Mouse (Mus musculus) stomach, embryonic 14.5 days (tissue): ENCODE results near the gene Ryr2. TPM values are rescaled to one million over a fixed set of nuclear protein-coding genes. Genes with fewer than 3 reads are reported as not detected.
A peak's percentile ranks its signal among the peaks of the same experiment; 100 is the strongest.
"Not testable (repeated sequence)": the region's sequence is repeated elsewhere in the genome, so short reads cannot be mapped to it uniquely, and the experiment has no call there.

Experiments
- ATAC-seq: fragments of 200-750 bp; cut with Nextera tagmentation; 2 replicates; pipeline ENCODE4 v1.8.0; 2017; ENCODE audit warnings: low read depth, moderate TSS enrichment; ENCODE audit not compliant: insufficient number of reproducible peaks, insufficient read depth, low FRiP score
- H3K27ac ChIP-seq: fragments of 300-500 bp; sonication (generic); 2 replicates; pipeline ENCODE4 v1.5.1; 2014; ENCODE audit warnings: mild to moderate bottlenecking, low read length, moderate library complexity, mixed read lengths
- H3K27me3 ChIP-seq: fragments of 300-500 bp; sonication (generic); 2 replicates; pipeline ENCODE4 v1.6.1; 2014; ENCODE audit warnings: low read length, control low read depth, mixed read lengths; ENCODE audit not compliant: control insufficient read depth, insufficient read depth
- H3K36me3 ChIP-seq: fragments of 300-500 bp; sonication (generic); 2 replicates; pipeline ENCODE4 v1.6.1; 2014; ENCODE audit warnings: mild to moderate bottlenecking, control low read depth, low read length, moderate library complexity, mixed read lengths; ENCODE audit not compliant: control insufficient read depth, insufficient read depth
- H3K4me1 ChIP-seq: fragments of 300-500 bp; sonication (generic); 2 replicates; pipeline ENCODE4 v1.6.1; 2014; ENCODE audit warnings: low read length, control low read depth, mixed read lengths; ENCODE audit not compliant: control insufficient read depth, insufficient read depth
- H3K4me2 ChIP-seq: fragments of 300-500 bp; sonication (generic); replicated peaks from 2 replicates; pipeline ENCODE4 v1.6.1; 2014; ENCODE audit warnings: low read depth, low read length, control low read depth
- H3K4me3 ChIP-seq: fragments of 300-500 bp; sonication (generic); 2 replicates; pipeline ENCODE4 v1.5.1; 2014; ENCODE audit warnings: low read depth, low read length, control low read depth
- H3K9ac ChIP-seq: fragments of 300-500 bp; sonication (generic); replicated peaks from 2 replicates; pipeline ENCODE4 v1.6.1; 2014; ENCODE audit warnings: low read depth, mild to moderate bottlenecking, control low read depth, low read length, moderate library complexity, mixed read lengths
- H3K9me3 ChIP-seq: fragments of 300-500 bp; sonication (generic); 2 replicates; pipeline ENCODE4 v1.6.1; 2016; ENCODE audit warnings: low read depth, low read length, control low read depth; ENCODE audit not compliant: control insufficient read depth
- WGBS: fragments of 180-500 bp; shearing (Covaris S2); extraction: QIAGEN DNeasy Blood & Tissue Kit; methylation state at CpG from one replicate; pipeline ENCODE4 v1.1.7; 2014; 5-methylcytosine and 5-hydroxymethylcytosine counted together
- polyA plus RNA-seq: library from polyadenylated mRNA; unstranded; fragments of >200 nt; fragmentation: Nextera tagmentation; extraction: Ambion mirVana; gene quantifications from 2 replicates; pipeline ENCODE4 v1.2.1, GENCODE M21; 2014

The Ryr2 gene
- polyA plus RNA-seq, 1 experiment from 2014 or later: 2.6 TPM

DNA sequence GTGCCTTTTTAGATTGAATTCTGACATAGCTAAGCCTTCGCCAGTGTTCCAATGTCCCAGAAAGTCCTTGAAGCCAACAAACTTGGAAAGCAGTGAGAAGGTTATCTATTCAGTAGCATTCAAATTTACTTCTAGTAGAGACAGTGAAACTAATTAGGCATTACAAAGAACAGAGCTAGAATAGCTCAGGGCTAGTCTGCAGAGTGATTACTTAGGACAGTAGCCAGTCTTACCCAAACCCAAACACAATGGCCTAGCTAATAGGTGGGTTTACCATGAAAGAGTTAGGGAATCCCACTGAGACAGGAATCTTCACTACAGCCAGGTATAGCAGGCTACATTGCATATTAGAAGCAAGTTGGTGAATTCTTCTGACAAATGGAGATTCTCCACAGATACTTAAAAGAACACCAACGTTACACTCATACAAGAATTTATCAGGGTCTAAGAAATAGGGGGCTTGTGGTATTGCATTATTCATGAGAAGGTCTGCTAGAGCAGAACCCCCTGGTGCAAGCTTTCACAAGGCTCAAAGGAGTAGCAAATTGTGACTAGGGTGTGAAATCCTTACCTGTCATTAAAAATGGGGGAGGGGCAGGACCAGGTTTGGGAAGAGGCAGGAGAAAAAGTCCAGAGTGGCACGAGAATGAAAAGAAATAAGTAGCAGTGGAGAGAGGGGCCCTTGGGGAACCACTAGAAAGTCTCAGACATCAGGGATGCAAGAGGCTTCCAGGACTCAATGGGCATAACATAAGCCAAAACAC is 172.3 kb downstream of the Ryr2 start:
- WGBS: 60% methylated on average over 3 of the region's 3 CpGs
- not testable (repeated sequence) for ATAC-seq

DNA sequence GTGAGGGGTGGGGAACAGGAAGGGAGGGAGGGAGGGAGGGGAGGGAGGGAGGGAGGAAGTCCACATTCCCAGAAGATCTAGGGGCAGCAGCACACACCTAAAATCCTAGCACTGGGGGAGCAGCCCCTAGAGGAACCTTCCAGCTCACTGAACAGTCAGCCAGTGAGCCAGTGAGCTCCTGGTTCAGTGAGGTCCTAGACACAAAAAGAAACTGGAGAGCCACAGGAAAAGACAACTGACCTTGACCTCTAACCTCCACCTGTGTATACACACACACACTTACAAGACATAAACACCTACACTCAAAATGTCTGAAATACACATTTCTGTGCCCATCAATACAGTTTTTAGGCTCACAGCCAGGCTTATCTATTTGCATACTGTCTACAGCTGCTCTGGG is 173.4 kb downstream of the Ryr2 start:
- no peak for ATAC-seq
- H3K27ac ChIP-seq: no peak overlapping the region
- no peaks in the 10 kb centered on the region for H3K27me3 ChIP-seq
- H3K36me3 ChIP-seq: no peaks in the 10 kb centered on the region
- H3K9me3 ChIP-seq: no peaks in the 10 kb centered on the region
- H3K4me3 ChIP-seq: no peak overlapping the region
- no peak overlapping the region for H3K4me2 ChIP-seq
- H3K9ac ChIP-seq: no peak overlapping the region
- no peaks in the 10 kb centered on the region for H3K4me1 ChIP-seq

More for the DNA sequence above, 172.3 kb downstream of the Ryr2 start:
- not testable (repeated sequence) for H3K27ac ChIP-seq, H3K4me3 ChIP-seq, H3K4me2 ChIP-seq, H3K27me3 ChIP-seq, H3K9me3 ChIP-seq, H3K36me3 ChIP-seq, H3K4me1 ChIP-seq, H3K9ac ChIP-seq

DNA sequence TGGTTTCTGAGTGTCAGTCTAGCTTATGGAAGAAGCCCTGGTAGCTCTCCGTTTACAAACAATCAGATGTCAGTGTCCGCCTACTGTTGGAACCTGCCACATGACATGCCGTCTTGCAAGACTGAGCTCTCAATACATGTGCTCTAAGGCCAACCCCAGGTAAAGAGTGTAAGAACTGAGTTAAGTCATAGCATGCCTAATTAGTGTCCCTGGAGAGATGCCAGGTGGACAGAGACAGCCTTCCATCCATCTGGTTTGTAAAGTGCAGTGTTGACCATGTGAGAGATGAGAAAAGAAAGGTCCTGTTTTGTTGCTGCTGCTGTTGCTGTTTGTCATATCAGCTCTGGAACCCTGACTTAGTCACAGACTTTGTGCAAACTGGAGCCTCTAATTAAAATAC is 178.0 kb downstream of the Ryr2 start:
- WGBS: 93% methylated on average over 3 of the region's 3 CpGs
- no peaks in the 10 kb centered on the region for H3K36me3 ChIP-seq
- no peak overlapping the region for H3K4me2 ChIP-seq
- H3K9me3 ChIP-seq: no peaks in the 10 kb centered on the region
- no peak overlapping the region for H3K27ac ChIP-seq
- H3K4me1 ChIP-seq: peaks cover 4% of the 10 kb centered on the region; the same call in 1 of the 2 replicates
- H3K27me3 ChIP-seq: no peaks in the 10 kb centered on the region
- ATAC-seq: no peak
- no peak overlapping the region for H3K4me3 ChIP-seq
- no peak overlapping the region for H3K9ac ChIP-seq

DNA sequence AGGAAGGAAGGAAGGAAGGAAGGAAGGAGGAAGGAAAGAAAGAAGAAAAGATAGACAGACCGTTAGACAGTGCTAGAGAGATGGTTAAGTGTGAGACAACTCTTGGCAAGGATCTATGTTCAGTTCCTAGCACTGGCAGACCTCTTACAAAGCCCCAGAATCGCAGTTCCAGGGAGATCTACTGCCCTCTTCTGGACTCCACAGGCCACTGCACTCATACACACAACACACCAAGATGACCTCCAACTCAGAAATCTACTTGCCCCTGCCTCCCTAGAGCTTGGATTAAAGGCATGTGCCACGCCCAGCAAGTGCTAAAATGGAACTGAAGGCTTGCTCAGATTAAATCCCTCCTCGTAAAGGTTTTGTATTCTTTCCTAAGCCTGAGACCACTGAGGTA is 179.0 kb downstream of the Ryr2 start:
- Histone ChIP-seq H3K9ac (no peak overlapping the region), H3K9me3 (no peaks in the 10 kb centered on the region), H3K27me3 (no peaks in the 10 kb centered on the region), H3K4me3 (no peak overlapping the region), H3K4me2 (no peak overlapping the region), H3K36me3 (no peaks in the 10 kb centered on the region), H3K4me1 (peaks cover 4% of the 10 kb centered on the region; the same call in 1 of the 2 replicates), H3K27ac (no peak overlapping the region)
- 91% methylated on average over 4 of the region's 4 CpGs for WGBS
- ATAC-seq: no peak

DNA sequence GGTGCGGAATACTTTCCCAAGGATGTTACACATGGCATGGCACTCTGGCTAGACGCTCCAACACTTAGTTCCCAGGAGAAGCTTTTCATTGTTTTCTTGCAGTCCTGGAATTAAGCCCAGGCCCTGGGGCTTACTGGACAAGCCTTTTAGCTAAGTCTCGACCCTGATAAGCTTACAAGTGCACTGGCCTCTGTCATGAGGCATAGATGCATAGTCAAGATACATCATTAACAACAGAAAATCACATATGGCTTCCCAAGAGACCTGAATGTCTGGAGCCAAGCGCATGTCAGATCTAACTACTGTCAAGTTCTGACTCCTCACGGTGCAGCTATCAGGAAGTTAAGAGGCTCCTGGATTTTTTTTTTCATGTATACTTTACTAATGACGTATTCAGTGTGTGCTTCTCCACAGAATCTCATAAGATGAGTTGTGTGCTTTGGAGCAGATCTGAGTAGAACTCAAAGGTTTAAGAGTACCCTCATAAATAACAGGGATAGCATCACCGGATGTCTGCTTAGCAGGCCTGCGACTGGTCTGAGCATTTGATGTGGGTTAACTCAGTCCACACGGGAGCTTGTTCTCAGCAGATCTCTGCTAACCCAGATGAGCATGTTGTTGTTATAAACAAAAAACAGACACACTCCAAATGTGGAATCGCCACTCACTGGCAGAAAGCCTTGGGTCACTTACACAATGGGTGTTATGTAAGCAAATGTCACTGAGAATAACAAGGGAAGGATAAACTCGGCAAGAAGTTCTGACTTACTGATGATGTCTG is 179.8 kb downstream of the Ryr2 start:
- Histone ChIP-seq H3K27ac (no peak overlapping the region), H3K27me3 (no peaks in the 10 kb centered on the region), H3K9me3 (no peaks in the 10 kb centered on the region), H3K4me3 (no peak overlapping the region), H3K9ac (no peak overlapping the region), H3K4me2 (no peak overlapping the region), H3K36me3 (no peaks in the 10 kb centered on the region), H3K4me1 (peaks cover 4% of the 10 kb centered on the region; the same call in 1 of the 2 replicates)
- no peak for ATAC-seq
- WGBS: 60% methylated on average over 11 of the region's 11 CpGs

DNA sequence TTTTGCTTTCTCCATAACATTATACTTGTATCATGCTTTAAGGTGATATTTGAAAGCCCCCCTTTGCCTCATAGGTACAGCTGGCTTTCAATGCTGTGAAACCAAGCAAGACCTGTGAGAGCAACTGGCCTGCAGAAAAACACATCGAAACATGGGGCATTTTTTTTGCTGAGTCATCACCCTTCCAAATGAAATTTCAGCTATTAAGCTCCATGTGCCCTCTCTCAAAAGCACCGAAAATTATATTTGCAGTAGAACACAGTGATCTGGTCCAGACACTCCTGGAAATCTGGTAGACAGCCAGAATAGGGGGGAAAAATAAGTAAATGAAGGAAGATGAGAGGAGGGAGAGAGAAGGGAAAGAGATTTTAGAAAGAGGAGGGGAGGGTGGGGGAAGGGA is 180.5 kb downstream of the Ryr2 start:
- Histone ChIP-seq H3K4me1 (peaks cover 4% of the 10 kb centered on the region; the same call in 1 of the 2 replicates), H3K27ac (no peak overlapping the region), H3K27me3 (no peaks in the 10 kb centered on the region), H3K4me2 (no peak overlapping the region), H3K4me3 (no peak overlapping the region), H3K9ac (no peak overlapping the region), H3K36me3 (no peaks in the 10 kb centered on the region), H3K9me3 (no peaks in the 10 kb centered on the region)
- ATAC-seq: no peak
- 68% methylated on average over 2 of the region's 2 CpGs for WGBS

DNA sequence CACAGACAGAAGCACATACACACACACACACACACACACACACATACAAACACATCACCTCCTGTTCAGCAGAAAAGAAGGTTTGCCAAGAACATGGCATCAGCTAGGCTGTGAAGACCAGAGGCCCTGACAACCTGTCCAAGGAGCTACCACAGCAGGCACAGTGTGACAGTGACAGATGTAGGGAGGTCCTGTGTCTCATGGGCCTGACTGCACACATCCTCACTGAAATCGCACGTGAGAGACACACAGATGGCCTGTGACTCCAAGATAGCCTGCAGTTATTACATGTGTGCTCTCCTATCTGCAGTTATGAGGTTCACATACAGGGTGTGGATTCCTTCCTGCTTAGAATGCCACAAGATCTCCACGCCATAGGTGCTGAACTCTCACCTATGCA is 182.0 kb downstream of the Ryr2 start:
- no peak overlapping the region for H3K27ac ChIP-seq
- H3K4me3 ChIP-seq: no peak overlapping the region
- H3K4me1 ChIP-seq: peaks cover 4% of the 10 kb centered on the region; the same call in 1 of the 2 replicates
- H3K27me3 ChIP-seq: no peaks in the 10 kb centered on the region
- 75% methylated on average over 3 of the region's 3 CpGs for WGBS
- H3K36me3 ChIP-seq: no peaks in the 10 kb centered on the region
- no peaks in the 10 kb centered on the region for H3K9me3 ChIP-seq
- H3K9ac ChIP-seq: no peak overlapping the region
- no peak overlapping the region for H3K4me2 ChIP-seq
- peak; percentile 40; the same call in 1 of the 2 replicates for ATAC-seq

DNA sequence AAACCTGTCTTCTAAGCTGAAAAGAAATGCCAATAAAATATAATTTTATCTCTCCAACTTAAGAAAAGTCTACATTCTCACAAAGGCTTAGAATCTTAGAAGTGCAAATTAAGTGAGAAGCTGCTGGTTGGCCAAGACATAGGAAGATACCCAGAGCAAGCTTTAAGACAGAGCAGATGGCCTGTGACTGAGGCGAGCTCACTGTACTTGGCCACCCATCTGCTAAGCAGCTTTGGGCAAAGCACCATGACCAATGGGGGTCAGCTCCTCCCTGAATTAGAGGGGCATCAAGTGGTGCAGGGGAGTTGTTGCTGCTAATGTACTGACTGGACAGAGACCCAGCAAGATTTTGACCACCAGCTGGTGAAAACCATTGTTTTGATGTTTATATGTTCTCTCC is 186.2 kb downstream of the Ryr2 start:
- Histone ChIP-seq H3K9ac (no peak overlapping the region), H3K27ac (no peak overlapping the region), H3K27me3 (no peaks in the 10 kb centered on the region), H3K4me3 (no peak overlapping the region), H3K36me3 (no peaks in the 10 kb centered on the region), H3K4me2 (no peak overlapping the region), H3K4me1 (no peaks in the 10 kb centered on the region), H3K9me3 (no peaks in the 10 kb centered on the region)
- no peak for ATAC-seq
- WGBS: 80% methylated on average over 1 of the region's 1 CpGs
